Mouse (Mus musculus): ENCODE measurements around the gene Lage3. TPM values are rescaled to one million over a fixed set of nuclear protein-coding genes. Genes with fewer than 3 reads are reported as not detected.

The Lage3 gene
- total and polyA plus RNA-seq, 3 experiments: 52.7 to 88.1 TPM; not detected in 1

GRCm38 (mm10) chrX:74328725-74329161 is 24.7 kb downstream of the Lage3 start, which contains the start of gene Plxna3:
Gene Plxna3, plus strand, starts transcription at chrX:74329066.
- peaks cover 7% of the 10 kb centered on the region for H3K79me2 ChIP-seq (ENCODE audit: control insufficient read depth, insufficient read depth, low read length, poor library complexity)
- DNase-seq (ENCODE audit: low read depth, low spot score): peak; percentile 79
- H3K9ac ChIP-seq (ENCODE audit: control insufficient read depth, low read depth, low read length, poor library complexity, severe bottlenecking): peak within 1 kb of the TSS; percentile 77
- peaks cover 5 to 13% of the 10 kb centered on the region in 2 experiments; a peak in 3 of 4 replicates for H3K4me1 ChIP-seq (ENCODE audit: control insufficient read depth in 1 of 2, insufficient read depth in 2 of 2, low read length in 2 of 2)
- H3K9me3 ChIP-seq (replicated peaks; ENCODE audit: insufficient read depth, low read length): no peaks in the 10 kb centered on the region
- H3K4me3 ChIP-seq (ENCODE audit: control insufficient read depth in 1 of 2, insufficient read depth in 1 of 2, low read depth in 2 of 2, low read length in 2 of 2): peak within 1 kb of the TSS; percentile 61 to 70
- no peaks in the 10 kb centered on the region for H3K27me3 ChIP-seq (ENCODE audit: control insufficient read depth in 1 of 2, insufficient read depth in 2 of 2, low read length in 2 of 2)
- peaks cover 0 to 12% of the 10 kb centered on the region in 2 experiments; a peak in 2 of 4 replicates for H3K36me3 ChIP-seq (ENCODE audit: control insufficient read depth in 1 of 2, insufficient read depth in 2 of 2, low read length in 2 of 2)
- peak within 1 kb of the TSS; percentile 68 for H3K27ac ChIP-seq (ENCODE audit: control insufficient read depth, low read depth, low read length)
- TF ChIP-seq MAFK (IDR thresholded peaks at IDR 0.05; ENCODE audit: borderline replicate concordance, low read depth, low read length) (no peak), MYC (IDR thresholded peaks at IDR 0.05; ENCODE audit: low read depth, low read length) (no peak), UBTF (IDR thresholded peaks at IDR 0.05; ENCODE audit: borderline replicate concordance, insufficient read depth, low read depth, low read length) (no peak), GABPA (IDR thresholded peaks at IDR 0.05; ENCODE audit: low read depth, low read length) (no peak), MAX (IDR thresholded peaks at IDR 0.05; ENCODE audit: low read length) (no peak), MYB (IDR thresholded peaks at IDR 0.05; ENCODE audit: low read depth, low read length) (no peak), ELF1 (IDR thresholded peaks at IDR 0.05; ENCODE audit: low read depth, low read length) (no peak), RCOR1 (IDR thresholded peaks at IDR 0.05; ENCODE audit: low read depth, low read length) (no peak), ETS1 (IDR thresholded peaks at IDR 0.05; ENCODE audit: low read depth, low read length) (no peak), KAT2A (conservative IDR thresholded peaks at IDR 0.05; ENCODE audit: low read depth, low read length) (no peak), ZMIZ1 (IDR thresholded peaks at IDR 0.05; ENCODE audit: low read depth, low read length) (no peak), USF1 (IDR thresholded peaks at IDR 0.05; ENCODE audit: low read depth, low read length) (no peak), EP300 (IDR thresholded peaks at IDR 0.05; ENCODE audit: low read depth in 1 of 2, low read length in 2 of 2) (no peak; a peak in 1 of 4 replicates), ZNF384 (IDR thresholded peaks at IDR 0.05; ENCODE audit: low read depth, low read length) (no peak), HCFC1 (IDR thresholded peaks at IDR 0.05; ENCODE audit: low read depth, low read length) (0 out of 2 replicates have a peak, but pooled peaks have one; percentile 19), TCF12 (IDR thresholded peaks at IDR 0.05; ENCODE audit: low read depth, low read length) (peak; percentile 29; the same call in 1 of the 2 replicates), CHD2 (IDR thresholded peaks at IDR 0.05; ENCODE audit: low read length) (no peak), CTCF (IDR thresholded peaks at IDR 0.05 in 2 of 3, conservative IDR thresholded peaks at IDR 0.05 in 1 of 3; ENCODE audit: control insufficient read depth in 1 of 3, insufficient read depth in 1 of 3, low read depth in 2 of 3, low read length in 3 of 3, poor library complexity in 1 of 3, severe bottlenecking in 1 of 3) (no peak), MAZ (IDR thresholded peaks at IDR 0.05; ENCODE audit: low read depth, low read length) (no peak), SMC3 (IDR thresholded peaks at IDR 0.05; ENCODE audit: low read depth, low read length) (no peak), MXI1 (IDR thresholded peaks at IDR 0.05; ENCODE audit: low read depth, low read length) (peak; percentile 40; the same call in 1 of the 2 replicates), NELFE (IDR thresholded peaks at IDR 0.05; ENCODE audit: low read depth, low read length) (peak; percentile 41; the same call in 1 of the 2 replicates), POLR2AphosphoS5 (IDR thresholded peaks at IDR 0.05; ENCODE audit: borderline replicate concordance, low read depth, low read length) (no peak), GATA1 (IDR thresholded peaks at IDR 0.05; ENCODE audit: low read depth, low read length) (no peak), RAD21 (IDR thresholded peaks at IDR 0.05; ENCODE audit: low read depth, low read length) (no peak), MEF2A (IDR thresholded peaks at IDR 0.05; ENCODE audit: extremely low read depth, insufficient replicate concordance, low read depth, low read length, poor library complexity, severe bottlenecking) (no peak), CHD1 (IDR thresholded peaks at IDR 0.05; ENCODE audit: low read depth, low read length) (peak; percentile 98), NRF1 (IDR thresholded peaks at IDR 0.05; ENCODE audit: insufficient read depth, low read depth, low read length, poor library complexity, severe bottlenecking) (no peak), USF2 (IDR thresholded peaks at IDR 0.05; ENCODE audit: borderline replicate concordance in 1 of 2, insufficient read depth in 1 of 2, low read depth in 1 of 2, low read length in 2 of 2) (no peak), JUND (IDR thresholded peaks at IDR 0.05; ENCODE audit: low read depth, low read length) (no peak), SIN3A (IDR thresholded peaks at IDR 0.05; ENCODE audit: low read length) (peak; percentile 35; the same call in 1 of the 2 replicates), ZKSCAN1 (IDR thresholded peaks at IDR 0.05; ENCODE audit: low read depth, low read length) (no peak), TBP (IDR thresholded peaks at IDR 0.05; ENCODE audit: low read depth, low read length) (peak; percentile 86), E2F4 (IDR thresholded peaks at IDR 0.05; ENCODE audit: borderline replicate concordance, low read depth, low read length) (no peak), TAL1 (IDR thresholded peaks at IDR 0.05; ENCODE audit: low read length) (no peak), POLR2AphosphoS2 (IDR thresholded peaks at IDR 0.05; ENCODE audit: low read length) (no peak), BHLHE40 (IDR thresholded peaks at IDR 0.05; ENCODE audit: borderline replicate concordance, low read depth, low read length) (no peak), POLR2A (IDR thresholded peaks at IDR 0.05; ENCODE audit: control insufficient read depth in 1 of 2, insufficient read depth in 1 of 2, low read depth in 1 of 2, low read length in 2 of 2, poor library complexity in 1 of 2) (peak; percentile 35 to 62; a peak in 1 of 4 replicates)
